Mouse (Mus musculus) heart, adult 2 months (tissue): ENCODE measurements around the gene Cyp2t4. TPM values are rescaled to one million over a fixed set of nuclear protein-coding genes. Genes with fewer than 3 reads are reported as not detected.
A peak's percentile ranks its signal among the peaks of the same experiment; 100 is the strongest.

Experiments used
- DNase-seq, 2 experiments: peaks; one replicate each; pipeline ENCODE4 v3.0.0; 2021
- H3K27ac ChIP-seq: fragments of 200-600 bp; 2 replicates; pipeline ENCODE4 v1.8.1; 2022
- H3K27me3 ChIP-seq: fragments of 200-500 bp; 2 replicates; pipeline ENCODE4 v1.6.1; 2012; ENCODE audit warnings: mild to moderate bottlenecking, low read length, inconsistent platforms, mixed read lengths; ENCODE audit not compliant: control insufficient read depth, insufficient read depth
- H3K36me3 ChIP-seq: fragments of 200-500 bp; 2 replicates; pipeline ENCODE4 v1.6.1; 2012; ENCODE audit warnings: low read length, inconsistent platforms; ENCODE audit not compliant: control insufficient read depth, insufficient read depth
- H3K4me1 ChIP-seq: fragments of 200-500 bp; 2 replicates; pipeline ENCODE4 v1.6.1; 2011; ENCODE audit warnings: low read length; ENCODE audit not compliant: control insufficient read depth, insufficient read depth
- H3K4me3 ChIP-seq: fragments of 200-600 bp; 2 replicates; pipeline ENCODE4 v1.8.1; 2022
- H3K79me2 ChIP-seq: fragments of 200-500 bp; replicated peaks from 2 replicates; pipeline ENCODE4 v1.6.1; 2012; ENCODE audit warnings: mild to moderate bottlenecking, inconsistent platforms, low read length, moderate library complexity, mixed read lengths; ENCODE audit not compliant: control insufficient read depth, insufficient read depth
- H3K9ac ChIP-seq: fragments of 200-500 bp; 2 replicates; pipeline ENCODE4 v1.6.1; 2012; ENCODE audit warnings: low read depth, mild to moderate bottlenecking, control low read depth, inconsistent platforms, low read length, mixed read lengths
- CTCF ChIP-seq: fragments of 200-600 bp; IDR thresholded peaks from 2 replicates; pipeline ENCODE4 v1.8.1; 2022; ENCODE audit warnings: antibody characterized with exemption, mild to moderate bottlenecking, moderate library complexity
- EP300 ChIP-seq: fragments of 200-500 bp; IDR thresholded peaks from 2 replicates; pipeline ENCODE4 v1.6.1; 2011; ENCODE audit warnings: low read depth, low read length, control low read depth; ENCODE audit not compliant: insufficient read depth
- POLR2A ChIP-seq: fragments of 200-500 bp; IDR thresholded peaks from 2 replicates; pipeline ENCODE4 v1.6.1; 2011; ENCODE audit warnings: mild to moderate bottlenecking, low read depth, low read length, control low read depth; ENCODE audit not compliant: insufficient read depth
- WGBS: fragments of 180-500 bp; shearing (Covaris S2); methylation state at CpG from one replicate; pipeline ENCODE4 v1.1.7; 2018; 5-methylcytosine and 5-hydroxymethylcytosine counted together
- intact Hi-C: fragments of 180-260 bp; cut with DNase I; formaldehyde crosslinking; loops from one replicate; pipeline ENCODE4 v1.15.1; 2025
- long read RNA-seq: library from polyadenylated mRNA; stranded (forward); transcript quantifications from one replicate; pipeline ENCODE4 v2.0.0, GENCODE M21; 2021
- polyA plus RNA-seq: library from polyadenylated mRNA; depleted of rRNA; stranded (reverse); fragments of >200 nt; gene quantifications from 2 replicates; pipeline ENCODE4 v1.2.3, GENCODE M21; 2012; rRNA removed
- total RNA-seq, 2 experiments: library from RNA; stranded (reverse); gene quantifications; 2 replicates each; pipeline ENCODE4 v1.2.3; 2021

The Cyp2t4 gene
- total RNA-seq = not detected
- not detected in 2 replicates for polyA plus RNA-seq
- long read RNA-seq = 0 reads

DNA sequence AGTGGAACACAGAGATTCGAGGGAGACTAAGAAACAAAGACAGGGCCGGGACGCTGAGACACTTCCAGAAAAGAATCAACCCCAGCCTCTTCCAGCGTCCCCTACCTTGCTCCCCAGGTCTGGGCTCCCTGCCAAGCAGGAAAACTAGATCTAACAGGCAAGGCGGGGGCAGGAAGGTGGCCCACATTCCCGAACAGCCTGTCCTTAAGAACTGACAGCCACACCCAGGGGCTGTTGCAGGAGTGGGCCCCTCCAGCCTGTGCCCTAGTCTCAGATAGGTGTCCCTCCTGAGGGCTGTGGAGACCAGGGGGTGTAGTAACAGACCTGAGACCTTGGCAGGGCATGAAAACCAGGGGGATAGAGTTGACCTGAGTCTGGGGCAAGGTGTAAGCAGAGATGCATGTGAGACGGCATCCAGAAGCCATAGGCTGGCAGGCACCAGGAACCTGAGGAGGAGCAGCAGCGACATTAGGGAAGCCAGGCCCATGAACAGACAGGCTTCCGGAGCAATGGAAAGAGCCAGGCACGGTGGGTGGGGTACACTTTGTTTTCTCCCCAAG lies at the start of gene Cyp2t4:
Gene Cyp2t4 (plus strand): TSS at position 510 of the 560 bp plus-strand sequence.
- Histone ChIP-seq H3K79me2 (no peaks in the 10 kb centered on the region), H3K9ac (peak within 1 kb of the TSS; percentile 25; the same call in 1 of the 2 replicates), H3K4me3 (no peak within 1 kb of the TSS), H3K27me3 (no peaks in the 10 kb centered on the region), H3K36me3 (no peaks in the 10 kb centered on the region), H3K4me1 (peaks cover 3% of the 10 kb centered on the region), H3K27ac (peak within 1 kb of the TSS; percentile 47)
- 41% methylated on average over 10 of the region's 10 CpGs for WGBS
- DNase-seq = peak; percentile 62 to 64
- no peak for TF ChIP-seq POLR2A
- no peak for TF ChIP-seq EP300
- TF ChIP-seq CTCF = no peak
- intact Hi-C loops = no loop called here

DNA sequence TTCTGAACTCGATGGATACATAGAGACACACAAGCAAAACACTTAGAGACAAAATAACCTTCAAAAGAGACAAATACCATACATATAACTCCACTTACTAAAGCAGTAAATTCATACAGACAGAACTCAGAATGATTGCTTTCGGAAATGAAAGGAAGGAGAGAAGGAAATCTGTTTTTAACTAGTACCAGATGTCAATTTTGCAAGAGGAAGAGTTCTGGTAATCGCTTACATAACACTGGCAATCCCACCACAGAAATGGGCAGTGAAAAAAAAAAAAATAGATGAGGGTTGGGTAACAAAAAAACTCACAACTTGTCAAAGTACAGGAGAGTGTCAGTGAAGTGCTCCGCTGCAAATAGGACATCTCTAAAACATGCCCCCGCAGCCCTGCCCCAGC lies 48.6 kb upstream of the Cyp2t4 start:
- TF ChIP-seq POLR2A (no peak), EP300 (no peak), CTCF (no peak)
- Histone ChIP-seq H3K79me2 (no peaks in the 10 kb centered on the region), H3K27ac (no peak overlapping the region), H3K4me1 (no peaks in the 10 kb centered on the region), H3K36me3 (no peaks in the 10 kb centered on the region), H3K9ac (no peak overlapping the region), H3K27me3 (no peaks in the 10 kb centered on the region), H3K4me3 (no peak overlapping the region)
- intact Hi-C loops = no loop called here
- no peak for DNase-seq
- 58% methylated on average over 5 of the region's 5 CpGs for WGBS

DNA sequence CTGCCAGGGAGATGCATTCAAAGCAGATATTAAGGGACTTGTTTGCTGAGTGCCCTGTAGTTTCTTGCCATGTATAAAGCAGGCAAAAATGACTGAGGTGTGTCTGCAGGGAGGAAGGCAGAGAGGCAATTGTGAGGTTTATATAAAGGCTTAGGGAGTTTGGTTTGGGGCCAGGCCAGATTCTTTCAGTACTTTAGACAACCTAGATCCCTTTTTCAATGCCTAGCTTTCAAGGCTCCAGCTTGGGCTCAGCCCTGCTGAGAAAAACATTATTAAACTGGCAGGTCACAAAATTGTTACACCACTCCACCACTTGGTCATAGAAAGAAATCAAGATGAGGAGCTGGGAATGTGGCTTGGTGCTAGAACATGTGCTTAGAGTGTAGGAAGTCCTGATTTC lies 43.2 kb upstream of the Cyp2t4 start:
- no peak overlapping the region for H3K4me3 ChIP-seq
- intact Hi-C loops = no loop called here
- no peak overlapping the region for H3K9ac ChIP-seq
- TF ChIP-seq POLR2A (no peak), CTCF (no peak), EP300 (no peak)
- DNase-seq = no peak
- H3K4me1 ChIP-seq = no peaks in the 10 kb centered on the region
- H3K36me3 ChIP-seq = no peaks in the 10 kb centered on the region
- H3K79me2 ChIP-seq = no peaks in the 10 kb centered on the region
- no peak overlapping the region for H3K27ac ChIP-seq
- H3K27me3 ChIP-seq = 0 out of 2 replicates have a peak, but pooled peaks cover 2% of the 10 kb centered on the region

DNA sequence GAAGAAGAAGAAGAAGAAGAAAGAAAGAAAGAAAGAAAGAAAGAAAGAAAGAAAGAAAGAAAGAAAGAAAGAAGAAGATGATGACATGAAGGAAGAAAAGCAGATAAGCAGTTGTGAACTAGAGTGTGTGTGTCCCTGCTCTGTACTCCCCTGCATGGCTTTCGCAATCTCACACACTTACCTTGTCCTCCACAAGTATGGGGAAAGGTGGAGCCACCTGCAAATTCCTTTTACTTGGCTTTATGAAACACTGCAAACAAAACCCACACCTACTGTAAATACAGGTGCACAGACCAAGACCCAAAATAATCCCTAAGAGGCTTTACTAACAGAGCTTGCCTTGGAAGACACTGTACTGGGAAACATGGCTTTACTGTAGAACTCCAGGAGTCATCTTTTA lies 42.5 kb upstream of the Cyp2t4 start:
- WGBS = 90% methylated on average over 1 of the region's 1 CpGs
- Histone ChIP-seq H3K9ac (no peak overlapping the region), H3K4me3 (no peak overlapping the region), H3K79me2 (no peaks in the 10 kb centered on the region), H3K27me3 (0 out of 2 replicates have a peak, but pooled peaks cover 2% of the 10 kb centered on the region), H3K36me3 (no peaks in the 10 kb centered on the region), H3K27ac (no peak overlapping the region), H3K4me1 (no peaks in the 10 kb centered on the region)
- no peak for TF ChIP-seq POLR2A
- no peak for TF ChIP-seq EP300
- TF ChIP-seq CTCF = no peak
- intact Hi-C loops = no loop called here
- no peak for DNase-seq

DNA sequence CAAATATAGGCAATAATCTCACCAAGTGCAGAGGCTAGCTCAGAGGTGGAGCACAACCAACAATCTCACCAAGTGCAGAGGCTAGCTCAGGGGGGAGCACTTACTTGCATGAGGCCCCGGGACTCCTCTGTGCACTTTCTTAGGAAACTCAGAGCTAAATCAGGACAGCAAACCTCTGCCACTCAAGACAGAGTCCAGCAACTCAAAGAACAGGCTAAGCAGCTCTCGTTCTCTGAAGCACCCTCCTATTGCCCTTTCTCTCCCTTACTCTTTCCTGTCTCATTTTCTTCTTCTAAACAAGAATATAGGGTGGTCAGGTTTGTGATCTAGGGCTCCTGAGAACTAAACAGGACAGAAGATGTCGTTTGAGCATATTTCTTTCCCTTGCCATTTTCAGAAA lies 41.5 kb upstream of the Cyp2t4 start:
- WGBS = 55% methylated on average over 3 of the region's 3 CpGs
- H3K9ac ChIP-seq = no peak overlapping the region
- TF ChIP-seq EP300 = no peak
- no peak for TF ChIP-seq POLR2A
- TF ChIP-seq CTCF = no peak
- H3K27me3 ChIP-seq = 0 out of 2 replicates have a peak, but pooled peaks cover 2% of the 10 kb centered on the region
- H3K4me1 ChIP-seq = no peaks in the 10 kb centered on the region
- DNase-seq = no peak
- no peak overlapping the region for H3K27ac ChIP-seq
- H3K4me3 ChIP-seq = no peak overlapping the region
- no peaks in the 10 kb centered on the region for H3K36me3 ChIP-seq
- intact Hi-C loops = no loop called here
- no peaks in the 10 kb centered on the region for H3K79me2 ChIP-seq

DNA sequence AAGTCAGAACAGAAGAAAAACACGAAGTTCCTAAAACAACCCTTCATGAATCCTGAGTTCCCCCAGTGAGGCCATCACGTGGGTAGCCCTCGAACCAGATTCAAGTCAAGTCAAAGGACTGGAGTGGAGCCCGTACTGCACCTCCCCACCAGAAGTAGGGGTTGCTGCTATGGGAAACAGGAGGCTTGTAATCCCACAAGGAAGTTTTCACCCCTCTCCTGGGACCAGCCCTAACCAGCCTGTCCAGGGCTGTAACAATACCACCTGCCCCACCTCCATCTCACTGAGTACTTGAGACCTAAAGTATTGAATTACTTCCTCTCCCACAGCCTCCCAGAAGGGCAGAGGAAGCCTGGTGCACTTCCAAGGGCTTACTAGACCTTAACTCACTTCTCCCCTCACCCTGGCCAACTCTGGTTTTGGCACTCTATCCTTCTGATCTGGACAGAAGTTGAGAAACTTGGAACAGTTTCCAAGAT lies 35.4 kb upstream of the Cyp2t4 start:
- no peak overlapping the region for H3K9ac ChIP-seq
- DNase-seq = peak; percentile 23 to 25
- H3K27ac ChIP-seq = no peak overlapping the region
- intact Hi-C loops = no loop called here
- TF ChIP-seq CTCF = no peak
- no peaks in the 10 kb centered on the region for H3K4me1 ChIP-seq
- H3K4me3 ChIP-seq = no peak overlapping the region
- no peaks in the 10 kb centered on the region for H3K36me3 ChIP-seq
- 59% methylated on average over 4 of the region's 4 CpGs for WGBS
- 0 out of 2 replicates have a peak, but pooled peaks cover 2% of the 10 kb centered on the region for H3K27me3 ChIP-seq
- no peaks in the 10 kb centered on the region for H3K79me2 ChIP-seq
